Mouse (Mus musculus): ENCODE data around the gene Sh2d1b2. TPM values are rescaled to one million over a fixed set of nuclear protein-coding genes. Genes with fewer than 3 reads are reported as not detected.

The Sh2d1b2 gene
- polyA plus RNA-seq, 1 experiment, result not detected

DNA sequence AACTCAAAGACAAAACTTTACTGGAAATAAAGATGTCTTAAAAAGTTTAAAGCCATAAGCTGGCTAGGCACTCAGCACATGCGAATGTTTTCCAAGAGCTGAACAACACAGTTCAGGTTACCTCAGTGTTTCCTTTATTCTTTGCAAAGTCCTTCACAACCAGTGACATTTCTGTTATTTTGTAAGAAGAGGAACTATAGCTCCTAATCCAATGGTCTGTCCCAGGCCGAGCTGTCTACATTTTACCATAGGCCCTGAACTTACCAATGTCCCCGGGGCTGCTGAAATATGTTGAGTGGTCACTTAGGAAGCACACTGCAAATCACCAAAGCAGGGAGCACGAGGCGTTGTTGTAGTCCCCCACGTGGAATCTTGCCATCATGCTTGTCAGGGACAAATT is 37.7 kb downstream of the Sh2d1b2 start:
- TF ChIP-seq POLR2A (IDR thresholded peaks at IDR 0.05; ENCODE audit: extremely low read depth, insufficient read depth, low read length) (no peak), CTCF (IDR thresholded peaks at IDR 0.05; ENCODE audit: extremely low read depth, insufficient read depth, low read length) (no peak)
- H3K4me3 ChIP-seq (ENCODE audit: insufficient read depth, low read length), result no peak overlapping the region
- no peak overlapping the region for H3K27ac ChIP-seq (ENCODE audit: insufficient read depth, low read length)
- H3K4me1 ChIP-seq (ENCODE audit: control insufficient read depth, insufficient read depth, low read length), result no peaks in the 10 kb centered on the region

GRCm38 (mm10) chr1:170270696-170271095 is 38.1 kb downstream of the Sh2d1b2 start:
- no peak overlapping the region for H3K4me3 ChIP-seq (ENCODE audit: insufficient read depth, low read length)

GRCm38 (mm10) chr1:170273252-170273651 is 40.7 kb downstream of the Sh2d1b2 start:
- Histone ChIP-seq H3K27ac (ENCODE audit: insufficient read depth, low read length) (no peak overlapping the region), H3K4me3 (ENCODE audit: insufficient read depth, low read length) (no peak overlapping the region), H3K4me1 (ENCODE audit: control insufficient read depth, insufficient read depth, low read length) (no peaks in the 10 kb centered on the region)
- TF ChIP-seq CTCF (IDR thresholded peaks at IDR 0.05; ENCODE audit: extremely low read depth, insufficient read depth, low read length) (no peak), POLR2A (IDR thresholded peaks at IDR 0.05; ENCODE audit: extremely low read depth, insufficient read depth, low read length) (no peak)

More at GRCm38 (mm10) chr1:170270696-170271095, 38.1 kb downstream of the Sh2d1b2 start:
- no peak for TF ChIP-seq POLR2A (IDR thresholded peaks at IDR 0.05; ENCODE audit: extremely low read depth, insufficient read depth, low read length)
- no peak for TF ChIP-seq CTCF (IDR thresholded peaks at IDR 0.05; ENCODE audit: extremely low read depth, insufficient read depth, low read length)
- H3K27ac ChIP-seq (ENCODE audit: insufficient read depth, low read length), result no peak overlapping the region
- no peaks in the 10 kb centered on the region for H3K4me1 ChIP-seq (ENCODE audit: control insufficient read depth, insufficient read depth, low read length)

- no peak within 1 kb of the TSS for H3K4me3 ChIP-seq (ENCODE audit: insufficient read depth, low read length)
- no peak within 1 kb of the TSS for H3K27ac ChIP-seq (ENCODE audit: insufficient read depth, low read length)
- TF ChIP-seq CTCF (IDR thresholded peaks at IDR 0.05; ENCODE audit: extremely low read depth, insufficient read depth, low read length) (no peak), POLR2A (IDR thresholded peaks at IDR 0.05; ENCODE audit: extremely low read depth, insufficient read depth, low read length) (no peak)
- H3K4me1 ChIP-seq (ENCODE audit: control insufficient read depth, insufficient read depth, low read length), result no peaks in the 10 kb centered on the region
These were observed 44.5 kb downstream of the Sh2d1b2 start, which contains the start of gene Sh2d1b1 for GRCm38 (mm10) chr1:170277016-170277415. Gene Sh2d1b1, plus strand, starts transcription at chr1:170277320.

- Histone ChIP-seq H3K4me3 (ENCODE audit: insufficient read depth, low read length) (no peak overlapping the region), H3K4me1 (ENCODE audit: control insufficient read depth, insufficient read depth, low read length) (no peaks in the 10 kb centered on the region), H3K27ac (ENCODE audit: insufficient read depth, low read length) (no peak overlapping the region)
- no peak for TF ChIP-seq POLR2A (IDR thresholded peaks at IDR 0.05; ENCODE audit: extremely low read depth, insufficient read depth, low read length)
- no peak for TF ChIP-seq CTCF (IDR thresholded peaks at IDR 0.05; ENCODE audit: extremely low read depth, insufficient read depth, low read length)
These were observed 50.0 kb downstream of the Sh2d1b2 start for GRCm38 (mm10) chr1:170282415-170283129.

DNA sequence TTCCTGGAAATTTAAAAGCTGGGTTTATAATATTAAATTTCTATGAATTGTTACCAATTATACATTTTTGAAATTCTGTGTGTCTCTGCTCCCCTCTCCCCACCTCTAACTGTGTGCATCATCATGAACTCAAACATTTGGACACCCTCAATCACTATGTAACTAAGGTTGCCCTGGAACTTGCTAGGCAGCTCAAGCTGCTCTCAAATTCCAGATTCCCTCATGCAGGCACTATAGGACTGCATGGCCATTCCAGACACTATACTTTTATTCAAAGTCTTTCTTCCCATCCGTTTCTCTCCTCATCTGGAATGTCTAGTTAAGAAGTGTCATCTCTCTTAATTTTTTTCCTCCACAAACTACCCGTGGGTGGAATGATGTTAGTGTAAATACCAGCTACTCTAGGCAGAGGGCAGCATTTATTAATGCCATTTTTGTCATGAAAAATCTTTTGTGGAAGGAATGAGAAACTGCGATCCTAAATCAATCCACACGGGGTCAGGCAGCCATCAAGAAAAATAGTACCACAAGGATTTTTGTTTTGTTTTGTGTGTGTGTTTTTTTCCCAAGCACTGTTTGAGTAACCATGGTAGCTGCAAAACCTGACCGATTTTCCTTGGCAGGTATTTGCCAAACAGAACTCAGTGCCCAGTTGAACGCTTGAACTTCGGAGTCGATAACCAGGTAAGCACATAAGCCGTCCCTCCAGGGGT is 59.8 kb downstream of the Sh2d1b2 start:
- Histone ChIP-seq H3K4me3 (ENCODE audit: insufficient read depth, low read length) (no peak overlapping the region), H3K4me1 (ENCODE audit: control insufficient read depth, insufficient read depth, low read length) (0 out of 2 replicates have a peak, but pooled peaks cover 1% of the 10 kb centered on the region), H3K27ac (ENCODE audit: insufficient read depth, low read length) (no peak overlapping the region)
- no peak for TF ChIP-seq POLR2A (IDR thresholded peaks at IDR 0.05; ENCODE audit: extremely low read depth, insufficient read depth, low read length)
- TF ChIP-seq CTCF (IDR thresholded peaks at IDR 0.05; ENCODE audit: extremely low read depth, insufficient read depth, low read length), result peak; percentile 55

DNA sequence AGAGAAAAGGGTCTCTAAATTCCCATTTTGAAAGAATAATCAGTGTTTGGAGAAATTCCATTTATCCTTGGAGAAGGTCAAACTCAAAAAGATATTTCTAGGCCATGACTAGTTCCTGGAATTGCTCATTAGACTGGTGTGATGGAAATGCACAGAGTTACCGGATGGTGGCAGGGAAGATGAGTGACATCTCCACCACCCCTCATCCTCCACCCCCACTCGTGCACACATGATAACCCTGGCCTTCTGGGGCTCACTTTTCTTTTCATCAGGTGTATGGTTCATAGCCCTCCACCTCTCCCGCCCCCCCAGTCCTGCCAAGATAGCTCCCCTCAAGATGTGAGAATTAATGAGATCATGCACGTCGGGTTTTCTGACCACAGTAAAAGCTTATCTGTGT is 60.7 kb downstream of the Sh2d1b2 start:
- Histone ChIP-seq H3K4me1 (ENCODE audit: control insufficient read depth, insufficient read depth, low read length) (0 out of 2 replicates have a peak, but pooled peaks cover 1% of the 10 kb centered on the region), H3K27ac (ENCODE audit: insufficient read depth, low read length) (no peak overlapping the region), H3K4me3 (ENCODE audit: insufficient read depth, low read length) (no peak overlapping the region)
- no peak for TF ChIP-seq CTCF (IDR thresholded peaks at IDR 0.05; ENCODE audit: extremely low read depth, insufficient read depth, low read length)
- no peak for TF ChIP-seq POLR2A (IDR thresholded peaks at IDR 0.05; ENCODE audit: extremely low read depth, insufficient read depth, low read length)

GRCm38 (mm10) chr1:170294786-170295570 is 62.4 kb downstream of the Sh2d1b2 start:
- Histone ChIP-seq H3K4me1 (ENCODE audit: control insufficient read depth, insufficient read depth, low read length) (0 out of 2 replicates have a peak, but pooled peaks cover 1% of the 10 kb centered on the region), H3K4me3 (ENCODE audit: insufficient read depth, low read length) (no peak overlapping the region), H3K27ac (ENCODE audit: insufficient read depth, low read length) (no peak overlapping the region)
- TF ChIP-seq CTCF (IDR thresholded peaks at IDR 0.05; ENCODE audit: extremely low read depth, insufficient read depth, low read length) (no peak), POLR2A (IDR thresholded peaks at IDR 0.05; ENCODE audit: extremely low read depth, insufficient read depth, low read length) (no peak)

DNA sequence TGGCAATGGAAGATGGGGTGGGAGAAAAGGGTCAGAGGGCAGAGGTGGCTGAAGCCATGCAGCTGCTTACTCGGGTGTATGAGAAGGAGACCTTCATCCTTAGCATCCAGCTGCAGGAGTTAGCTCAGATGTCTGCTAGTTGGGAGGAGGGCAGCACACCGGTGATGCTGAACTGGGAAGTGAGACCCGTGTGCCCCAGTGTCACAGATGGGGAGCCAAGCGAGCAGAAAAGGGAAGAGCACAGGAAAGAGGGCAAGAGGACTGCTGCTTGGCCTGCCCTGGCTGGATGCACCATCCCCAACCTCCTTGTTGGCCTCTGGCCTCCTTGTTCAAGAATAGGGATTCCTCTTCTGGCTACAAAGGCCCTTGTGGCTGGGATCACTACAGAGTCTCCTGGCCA is 66.9 kb downstream of the Sh2d1b2 start:
- TF ChIP-seq POLR2A (IDR thresholded peaks at IDR 0.05; ENCODE audit: extremely low read depth, insufficient read depth, low read length), result no peak
- TF ChIP-seq CTCF (IDR thresholded peaks at IDR 0.05; ENCODE audit: extremely low read depth, insufficient read depth, low read length), result no peak
- H3K27ac ChIP-seq (ENCODE audit: insufficient read depth, low read length), result no peak overlapping the region
- H3K4me3 ChIP-seq (ENCODE audit: insufficient read depth, low read length), result no peak overlapping the region
- no peaks in the 10 kb centered on the region for H3K4me1 ChIP-seq (ENCODE audit: control insufficient read depth, insufficient read depth, low read length)

Measured in cortical plate, adult 2 months (tissue).